Mouse (Mus musculus) gastrocnemius, adult 18-20 months (tissue): ENCODE results near the gene St6galnac3. TPM values are rescaled to one million over a fixed set of nuclear protein-coding genes. Genes with fewer than 3 reads are reported as not detected.
"Not testable (repeated sequence)": the region's sequence is repeated elsewhere in the genome, so short reads cannot be mapped to it uniquely, and the experiment has no call there.

Experiments
- DNase-seq: peaks from one replicate; pipeline ENCODE4 v3.0.0; 2021; ENCODE audit warnings: low spot score
- total RNA-seq, 2 experiments: library from RNA; stranded (reverse); gene quantifications; 2 replicates each; pipeline ENCODE4 v1.2.3; 2021

The St6galnac3 gene
- total RNA-seq, 2 experiments from 2014 or later, result 1.5 to 2.9 TPM

GRCm38 (mm10) chr3:153414132-153414531, 310.8 kb downstream of the St6galnac3 start:
- DNase-seq, result no peak

- no peak for DNase-seq
Measured at GRCm38 (mm10) chr3:153409286-153409685, 315.7 kb downstream of the St6galnac3 start.

GRCm38 (mm10) chr3:153408361-153408760, 316.6 kb downstream of the St6galnac3 start:
- no peak for DNase-seq

- no peak for DNase-seq
Measured at GRCm38 (mm10) chr3:153407698-153408097, 317.3 kb downstream of the St6galnac3 start.

- DNase-seq, result no peak
Measured at GRCm38 (mm10) chr3:153406858-153407257, 318.1 kb downstream of the St6galnac3 start.

GRCm38 (mm10) chr3:153406220-153406619, 318.8 kb downstream of the St6galnac3 start:
- DNase-seq, result no peak

GRCm38 (mm10) chr3:153405643-153406042, 319.3 kb downstream of the St6galnac3 start:
- DNase-seq, result no peak

GRCm38 (mm10) chr3:153400259-153400658, 324.7 kb downstream of the St6galnac3 start:
- DNase-seq, result no peak

- no peak for DNase-seq
Measured at GRCm38 (mm10) chr3:153399574-153399973, 325.4 kb downstream of the St6galnac3 start.

GRCm38 (mm10) chr3:153397726-153398125, 327.2 kb downstream of the St6galnac3 start:
- DNase-seq, result no peak

GRCm38 (mm10) chr3:153396375-153397068, 328.5 kb downstream of the St6galnac3 start:
- no peak for DNase-seq

- no peak for DNase-seq
Measured at GRCm38 (mm10) chr3:153395351-153395750, 329.6 kb downstream of the St6galnac3 start.

GRCm38 (mm10) chr3:153394751-153395150, 330.2 kb downstream of the St6galnac3 start:
- DNase-seq, result no peak

- DNase-seq, result no peak
Measured at GRCm38 (mm10) chr3:153394224-153394623, 330.8 kb downstream of the St6galnac3 start.

GRCm38 (mm10) chr3:153391451-153391850, 333.5 kb downstream of the St6galnac3 start:
- not testable (repeated sequence) for DNase-seq

GRCm38 (mm10) chr3:153384651-153385050, 340.3 kb downstream of the St6galnac3 start:
- not testable (repeated sequence) for DNase-seq

- no peak for DNase-seq
Measured at GRCm38 (mm10) chr3:153383656-153384055, 341.3 kb downstream of the St6galnac3 start.

GRCm38 (mm10) chr3:153365057-153365755, 359.8 kb downstream of the St6galnac3 start:
- no peak for DNase-seq

- DNase-seq, result no peak
Measured at GRCm38 (mm10) chr3:153364366-153364765, 360.6 kb downstream of the St6galnac3 start.

- no peak for DNase-seq
Measured at GRCm38 (mm10) chr3:153359966-153360365, 365.0 kb downstream of the St6galnac3 start.

- DNase-seq, result no peak
Measured at GRCm38 (mm10) chr3:153356071-153356470, 368.9 kb downstream of the St6galnac3 start.

GRCm38 (mm10) chr3:153354988-153355297, 370.0 kb downstream of the St6galnac3 start:
- DNase-seq, result no peak
